In genomic region chr7:19935171-19935751, GRCm38 (mm10) we compare ENCODE assay signal across 9 mouse cellular contexts. TPM values are rescaled to one million over a fixed set of nuclear protein-coding genes. Genes with fewer than 3 reads are reported as not detected.
A peak's percentile ranks its signal among the peaks of the same experiment; 100 is the strongest.
DNase-seq lines count a peak whose midpoint lies in the region; ATAC-seq and TF ChIP-seq lines count a peak whose summit lies in the region.
"Had no signal": no experiment of that assay in that cellular context is flagged by ENCODE, and none has a peak within 500 bp of the region (broad histone marks: within the 10 kb centered on the region; RNA-seq: fewer than 3 reads in every experiment).

No protein-coding gene starts in this region.

- no peak for DNase-seq in lung, embryonic 14.5 days
- no peak for DNase-seq in lung, postnatal 14 days
- DNase-seq in heart, adult 11 months: peak; percentile 98
- no peak for DNase-seq in liver, embryonic 13.5 days
- peak; percentile 58 for DNase-seq in thymus, postnatal 0 days (ENCODE audit: low spot score)
- no peak for DNase-seq in ovary, postnatal 10 days (ENCODE audit: low spot score)
- no peak for DNase-seq in right cerebral cortex, postnatal 36 days (ENCODE audit: low spot score in 2 of 2)
- DNase-seq in left cerebral cortex, postnatal 14 days (ENCODE audit: low spot score in 2 of 2): no peak

- 66% methylated on average over 20 of the region's 20 CpGs for WGBS in lung, embryonic 14.5 days
- WGBS in liver, embryonic 13.5 days (ENCODE audit: insufficient replicate concordance): 16% methylated on average over 20 of the region's 20 CpGs

- no peak overlapping the region for H3K4me2 ChIP-seq in lung, embryonic 14.5 days
- H3K4me2 ChIP-seq in liver, embryonic 13.5 days: peak overlapping the region; percentile 42

- TF ChIP-seq CTCF in lung, embryonic 14.5 days (IDR thresholded peaks at IDR 0.05; ENCODE audit: low read depth): no peak

- peak overlapping the region; percentile 48; the same call in 1 of the 2 replicates for H3K27ac ChIP-seq in lung, embryonic 14.5 days (ENCODE audit: low read depth)
- peak overlapping the region; percentile 59 for H3K27ac ChIP-seq in liver, embryonic 13.5 days

- H3K9me3 ChIP-seq in lung, embryonic 14.5 days (ENCODE audit: low read depth, low read length): no peaks in the 10 kb centered on the region
- no peaks in the 10 kb centered on the region for H3K9me3 ChIP-seq in liver, embryonic 13.5 days (replicated peaks)

- no peak overlapping the region for H3K9ac ChIP-seq in lung, embryonic 14.5 days
- H3K9ac ChIP-seq in liver, embryonic 13.5 days: no peak overlapping the region

- no peaks in the 10 kb centered on the region for H3K27me3 ChIP-seq in lung, embryonic 14.5 days (ENCODE audit: insufficient read depth, low read length)
- peaks cover 12% of the 10 kb centered on the region; the same call in 1 of the 2 replicates for H3K27me3 ChIP-seq in liver, embryonic 13.5 days

- H3K4me3 ChIP-seq in lung, embryonic 14.5 days (ENCODE audit: low read depth, low read length): no peak overlapping the region
- H3K4me3 ChIP-seq in liver, embryonic 13.5 days (replicated peaks): peak overlapping the region; percentile 18

- 0 out of 2 replicates have a peak, but pooled peaks cover 4% of the 10 kb centered on the region for H3K4me1 ChIP-seq in lung, embryonic 14.5 days (ENCODE audit: insufficient read depth)
- peaks cover 20% of the 10 kb centered on the region for H3K4me1 ChIP-seq in liver, embryonic 13.5 days (replicated peaks)

- no peak for ATAC-seq in lung, embryonic 14.5 days (ENCODE audit: insufficient read depth)
- peak; percentile 52; the same call in 1 of the 2 replicates for ATAC-seq in liver, embryonic 13.5 days (ENCODE audit: low read depth)

- H3K36me3 ChIP-seq in lung, embryonic 14.5 days (ENCODE audit: insufficient read depth): no peaks in the 10 kb centered on the region
- H3K36me3 ChIP-seq in liver, embryonic 13.5 days: no peaks in the 10 kb centered on the region

- intact Hi-C loops in left cerebral cortex, postnatal 14 days (cut with DNase I): no loop called here

RNA-seq across cellular contexts. Expression of gene Pvr, which starts 14.3 kb away (rescaled TPM):
- polyA plus RNA-seq in lung, embryonic 14.5 days (2014; fragmentation: Nextera tagmentation; extraction: Ambion mirVana): 13.0 and 13.2 TPM in 2 replicates
- 1.9 and 2.2 TPM in 2 replicates for polyA plus RNA-seq in liver, embryonic 13.5 days (2015; fragmentation: Nextera tagmentation; extraction: Ambion mirVana)
- 33.7 and 52.4 TPM in 2 replicates for polyA plus RNA-seq in thymus, postnatal 0 days (2015; fragmentation: Nextera tagmentation; extraction: Ambion mirVana)
- total RNA-seq in left cerebral cortex, postnatal 14 days (2021): 10 to 100 TPM; 10.1 to 11.4 TPM

RNA-seq across cellular contexts. Expression of gene Igsf23, which starts 15.3 kb away (rescaled TPM):
- 1.2 and 1.3 TPM in 2 replicates for polyA plus RNA-seq in lung, embryonic 14.5 days (2014; fragmentation: Nextera tagmentation; extraction: Ambion mirVana)
- polyA plus RNA-seq in liver, embryonic 13.5 days (2015; fragmentation: Nextera tagmentation; extraction: Ambion mirVana): 0.20 and 0.35 TPM in 2 replicates
- 14.8 and 15.5 TPM in 2 replicates for polyA plus RNA-seq in thymus, postnatal 0 days (2015; fragmentation: Nextera tagmentation; extraction: Ambion mirVana)
- not detected for total RNA-seq in left cerebral cortex, postnatal 14 days (2021)
- total RNA-seq: left cerebral cortex, postnatal 25 days had no signal

RNA-seq across cellular contexts. Expression of gene Ceacam20, which starts 30.0 kb away (rescaled TPM):
- polyA plus RNA-seq in lung, embryonic 14.5 days (2014; fragmentation: Nextera tagmentation; extraction: Ambion mirVana): not detected in 2 replicates
- polyA plus RNA-seq in liver, embryonic 13.5 days (2015; fragmentation: Nextera tagmentation; extraction: Ambion mirVana): not detected in 2 replicates
- polyA plus RNA-seq in thymus, postnatal 0 days (2015; fragmentation: Nextera tagmentation; extraction: Ambion mirVana): 0.06 TPM in 1 of 2 replicates, not detected in the other
- total RNA-seq in left cerebral cortex, postnatal 14 days (2021): not detected
- total RNA-seq: left cerebral cortex, postnatal 25 days had no signal

RNA-seq across cellular contexts. Expression of gene Ceacam19, which starts 47.5 kb away (rescaled TPM):
- polyA plus RNA-seq in lung, embryonic 14.5 days (2014; fragmentation: Nextera tagmentation; extraction: Ambion mirVana): not detected in 2 replicates
- not detected in 2 replicates for polyA plus RNA-seq in liver, embryonic 13.5 days (2015; fragmentation: Nextera tagmentation; extraction: Ambion mirVana)
- 0.10 and 0.14 TPM in 2 replicates for polyA plus RNA-seq in thymus, postnatal 0 days (2015; fragmentation: Nextera tagmentation; extraction: Ambion mirVana)
- total RNA-seq in left cerebral cortex, postnatal 14 days (2021): not detected
- total RNA-seq: left cerebral cortex, postnatal 25 days had no signal

RNA-seq across cellular contexts. Expression of gene Nlrp9b, which starts 56.0 kb away (rescaled TPM):
- not detected in 2 replicates for polyA plus RNA-seq in lung, embryonic 14.5 days (2014; fragmentation: Nextera tagmentation; extraction: Ambion mirVana)
- polyA plus RNA-seq in liver, embryonic 13.5 days (2015; fragmentation: Nextera tagmentation; extraction: Ambion mirVana): not detected in 2 replicates
- not detected in 2 replicates for polyA plus RNA-seq in thymus, postnatal 0 days (2015; fragmentation: Nextera tagmentation; extraction: Ambion mirVana)
- total RNA-seq in left cerebral cortex, postnatal 14 days (2021): not detected
- total RNA-seq: left cerebral cortex, postnatal 25 days had no signal

Comparison
In these comparisons a context has a peak if more than half of its experiments do, and no peak if none do; other contexts are left out.
1. DNase-seq: peak in heart, adult 11 months (single experiment) and thymus, postnatal 0 days (single experiment); none in lung, embryonic 14.5 days (single experiment), lung, postnatal 14 days (single experiment), liver, embryonic 13.5 days (single experiment), ovary, postnatal 10 days (single experiment), right cerebral cortex, postnatal 36 days (0 of 2) and left cerebral cortex, postnatal 14 days (0 of 2).